Mouse (Mus musculus) right cerebral cortex, adult 2 months (tissue): ENCODE results near the gene Pam16.

Experiments used
- DNase-seq, 2 experiments: peaks; one replicate each; pipeline ENCODE4 v3.0.0; 2021 to 2022; ENCODE audit warnings: low spot score in 2 of 2

Gene Pam16

GRCm38 (mm10) chr16:4646831-4647230 is 22.0 kb upstream of the Pam16 start:
- DNase-seq: no peak

GRCm38 (mm10) chr16:4645867-4646266 is 21.1 kb upstream of the Pam16 start:
- DNase-seq: no peak

GRCm38 (mm10) chr16:4643670-4644419 is 19.1 kb upstream of the Pam16 start:
- DNase-seq: peak; percentile 73 to 81

- DNase-seq: no peak
Observed at GRCm38 (mm10) chr16:4642937-4643336, 18.1 kb upstream of the Pam16 start.

- peak; percentile 63 to 65 for DNase-seq
Observed at GRCm38 (mm10) chr16:4642190-4642589, 17.4 kb upstream of the Pam16 start.

GRCm38 (mm10) chr16:4641119-4641838 is 16.5 kb upstream of the Pam16 start:
- DNase-seq: no peak

- DNase-seq: no peak
Observed at GRCm38 (mm10) chr16:4640267-4641005, 15.6 kb upstream of the Pam16 start.

GRCm38 (mm10) chr16:4639831-4640237 is 15.0 kb upstream of the Pam16 start, which contains the start of the genes Vasn and Dnaja3:
Gene Vasn, plus strand, starts transcription at chr16:4639941.
Gene Dnaja3, plus strand, starts transcription at chr16:4639989.
- peak; percentile 76 to 77 for DNase-seq

GRCm38 (mm10) chr16:4638891-4639390 is 14.2 kb upstream of the Pam16 start:
- no peak for DNase-seq

GRCm38 (mm10) chr16:4635760-4636159 is 11.0 kb upstream of the Pam16 start:
- DNase-seq: no peak

GRCm38 (mm10) chr16:4634681-4635080 is 9.9 kb upstream of the Pam16 start:
- DNase-seq: no peak

- DNase-seq: no peak
Observed at GRCm38 (mm10) chr16:4633661-4634060, 8.9 kb upstream of the Pam16 start.

GRCm38 (mm10) chr16:4632050-4632449 is 7.3 kb upstream of the Pam16 start:
- no peak for DNase-seq

- peak; percentile 73 to 80 for DNase-seq
Observed at GRCm38 (mm10) chr16:4629950-4630349, 5.2 kb upstream of the Pam16 start.

- DNase-seq: no peak
Observed at GRCm38 (mm10) chr16:4628898-4629419, 4.2 kb upstream of the Pam16 start.

GRCm38 (mm10) chr16:4627105-4627504 is 2.3 kb upstream of the Pam16 start:
- no peak for DNase-seq

GRCm38 (mm10) chr16:4624074-4624473 is 714 bp downstream of the Pam16 start:
- DNase-seq: no peak

- no peak for DNase-seq
Observed at GRCm38 (mm10) chr16:4616829-4617228, 8.0 kb downstream of the Pam16 start.

- DNase-seq: no peak
Observed at GRCm38 (mm10) chr16:4615297-4615696, 9.5 kb downstream of the Pam16 start.

GRCm38 (mm10) chr16:4614639-4615038 is 10.1 kb downstream of the Pam16 start:
- DNase-seq: no peak

GRCm38 (mm10) chr16:4613736-4614135 is 11.1 kb downstream of the Pam16 start:
- DNase-seq: no peak

- no peak for DNase-seq
Observed at GRCm38 (mm10) chr16:4611676-4612075, 13.1 kb downstream of the Pam16 start.
